Mouse (Mus musculus): Measurements from ENCODE around the gene Acta1. TPM values are rescaled to one million over a fixed set of nuclear protein-coding genes. Genes with fewer than 3 reads are reported as not detected.

Gene Acta1
- 0.36 and 1.7 TPM in 2 replicates for total RNA-seq (2023)

GRCm38 (mm10) chr8:123894502-123895097, at the start of gene Acta1:
Gene Acta1 (minus strand): TSS chr8:123894751.

GRCm38 (mm10) chr8:123859648-123860259, 34.8 kb downstream of the Acta1 start, which contains the start of gene Ccsap:
Gene Ccsap (minus strand): TSS chr8:123860209.

Other genes with a start within 250 kb of the Acta1 start
- 43.5 and 45.4 TPM in 2 replicates for gene Rhou, start 240.8 kb downstream of the Acta1 start, total RNA-seq (2023)
- gene Rab4a, start 88.8 kb downstream of the Acta1 start, total RNA-seq (2023), result 0.61 TPM in 1 of 2 replicates, not detected in the other
- 4.7 and 6.5 TPM in 2 replicates for gene Ccsap, start 34.5 kb downstream of the Acta1 start, total RNA-seq (2023)
- 14.9 and 22.2 TPM in 2 replicates for gene Nup133, start 54.5 kb upstream of the Acta1 start, total RNA-seq (2023)
- 6.5 and 8.5 TPM in 2 replicates for gene Abcb10, start 88.4 kb upstream of the Acta1 start, total RNA-seq (2023)
- gene Taf5l, start 126.6 kb upstream of the Acta1 start, total RNA-seq (2023), result 15.4 and 18.0 TPM in 2 replicates
- 4.8 and 7.1 TPM in 2 replicates for gene Urb2, start 126.8 kb upstream of the Acta1 start, total RNA-seq (2023)

Data from neutrophil, adult 65 days (primary cell).